Mouse (Mus musculus) heart, adult 2 months (tissue): ENCODE measurements around the gene Fbxo39. TPM values are rescaled to one million over a fixed set of nuclear protein-coding genes. Genes with fewer than 3 reads are reported as not detected.

Experiments
- DNase-seq, 2 experiments: peaks; one replicate each; pipeline ENCODE4 v3.0.0; 2021
- H3K27ac ChIP-seq: fragments of 200-600 bp; 2 replicates; pipeline ENCODE4 v1.8.1; 2022
- H3K27me3 ChIP-seq: fragments of 200-500 bp; 2 replicates; pipeline ENCODE4 v1.6.1; 2012; ENCODE audit warnings: mild to moderate bottlenecking, low read length, inconsistent platforms, mixed read lengths; ENCODE audit not compliant: control insufficient read depth, insufficient read depth
- H3K36me3 ChIP-seq: fragments of 200-500 bp; 2 replicates; pipeline ENCODE4 v1.6.1; 2012; ENCODE audit warnings: low read length, inconsistent platforms; ENCODE audit not compliant: control insufficient read depth, insufficient read depth
- H3K4me1 ChIP-seq: fragments of 200-500 bp; 2 replicates; pipeline ENCODE4 v1.6.1; 2011; ENCODE audit warnings: low read length; ENCODE audit not compliant: control insufficient read depth, insufficient read depth
- H3K4me3 ChIP-seq: fragments of 200-600 bp; 2 replicates; pipeline ENCODE4 v1.8.1; 2022
- H3K79me2 ChIP-seq: fragments of 200-500 bp; replicated peaks from 2 replicates; pipeline ENCODE4 v1.6.1; 2012; ENCODE audit warnings: mild to moderate bottlenecking, inconsistent platforms, low read length, moderate library complexity, mixed read lengths; ENCODE audit not compliant: control insufficient read depth, insufficient read depth
- H3K9ac ChIP-seq: fragments of 200-500 bp; 2 replicates; pipeline ENCODE4 v1.6.1; 2012; ENCODE audit warnings: low read depth, mild to moderate bottlenecking, control low read depth, inconsistent platforms, low read length, mixed read lengths
- CTCF ChIP-seq: fragments of 200-600 bp; IDR thresholded peaks from 2 replicates; pipeline ENCODE4 v1.8.1; 2022; ENCODE audit warnings: antibody characterized with exemption, mild to moderate bottlenecking, moderate library complexity
- EP300 ChIP-seq: fragments of 200-500 bp; IDR thresholded peaks from 2 replicates; pipeline ENCODE4 v1.6.1; 2011; ENCODE audit warnings: low read depth, low read length, control low read depth; ENCODE audit not compliant: insufficient read depth
- POLR2A ChIP-seq: fragments of 200-500 bp; IDR thresholded peaks from 2 replicates; pipeline ENCODE4 v1.6.1; 2011; ENCODE audit warnings: mild to moderate bottlenecking, low read depth, low read length, control low read depth; ENCODE audit not compliant: insufficient read depth
- WGBS: fragments of 180-500 bp; shearing (Covaris S2); methylation state at CpG from one replicate; pipeline ENCODE4 v1.1.7; 2018; 5-methylcytosine and 5-hydroxymethylcytosine counted together
- intact Hi-C: fragments of 180-260 bp; cut with DNase I; formaldehyde crosslinking; loops from one replicate; pipeline ENCODE4 v1.15.1; 2025
- polyA plus RNA-seq: library from polyadenylated mRNA; depleted of rRNA; stranded (reverse); fragments of >200 nt; gene quantifications from 2 replicates; pipeline ENCODE4 v1.2.3, GENCODE M21; 2012
- total RNA-seq, 2 experiments: library from RNA; stranded (reverse); gene quantifications; 2 replicates each; pipeline ENCODE4 v1.2.3; 2021

Gene Fbxo39
- total and polyA plus RNA-seq, 3 experiments: 0.23 TPM; not detected in 2

DNA sequence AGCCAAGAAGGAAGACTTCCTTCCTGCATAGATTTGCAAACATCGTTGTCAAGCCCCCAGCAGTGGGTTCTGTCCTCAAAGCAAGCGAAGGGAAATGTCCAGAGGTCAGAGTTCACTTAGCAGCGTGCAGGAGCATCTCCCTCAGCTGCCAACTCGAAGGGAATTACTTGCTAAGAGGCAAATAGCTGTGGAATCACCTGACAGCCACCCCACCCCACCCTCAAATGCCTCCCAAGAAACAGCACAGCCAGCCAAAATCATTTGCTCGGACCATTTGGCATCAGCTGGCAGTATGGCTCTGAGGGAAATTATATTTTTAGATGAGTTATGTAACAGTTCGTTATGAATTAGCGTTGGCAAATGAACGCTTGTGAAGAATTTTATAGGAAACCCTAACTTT is 34.8 kb downstream of the Fbxo39 start:
- H3K79me2 ChIP-seq: no peaks in the 10 kb centered on the region
- WGBS: 37% methylated on average over 8 of the region's 8 CpGs

DNA sequence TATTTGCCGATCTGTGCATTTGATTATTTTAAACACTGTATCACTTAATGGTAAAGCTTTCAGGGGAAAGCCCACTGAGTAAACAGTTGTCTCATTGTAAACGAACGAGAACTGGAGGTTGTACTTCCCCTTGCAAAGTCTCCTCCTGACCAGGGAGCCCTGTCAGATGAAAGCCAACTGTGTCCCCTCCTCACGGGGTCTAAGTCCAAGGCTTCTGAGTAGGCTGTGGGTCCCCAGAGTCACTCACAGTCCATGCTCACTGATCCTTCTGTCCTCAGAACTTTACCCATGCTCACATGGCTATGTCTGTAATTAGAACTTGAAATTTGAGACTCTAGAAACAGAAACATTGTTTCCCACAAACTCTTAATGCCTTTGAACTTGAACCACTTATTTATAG is 35.4 kb downstream of the Fbxo39 start:
- no peak overlapping the region for H3K9ac ChIP-seq
- H3K36me3 ChIP-seq: no peaks in the 10 kb centered on the region
- H3K27ac ChIP-seq: no peak overlapping the region
- H3K4me3 ChIP-seq: no peak overlapping the region
- H3K79me2 ChIP-seq: no peaks in the 10 kb centered on the region
- no peak for DNase-seq
- no peaks in the 10 kb centered on the region for H3K27me3 ChIP-seq
- 68% methylated on average over 4 of the region's 4 CpGs for WGBS
- TF ChIP-seq POLR2A (no peak), EP300 (no peak), CTCF (no peak)
- H3K4me1 ChIP-seq: peaks cover 3% of the 10 kb centered on the region
- intact Hi-C loops: no loop called here

More for the DNA sequence above, 34.8 kb downstream of the Fbxo39 start:
- peak in 1 of 2 experiments; percentile 28 for DNase-seq
- no peak overlapping the region for H3K9ac ChIP-seq
- H3K4me1 ChIP-seq: peaks cover 3% of the 10 kb centered on the region
- no peaks in the 10 kb centered on the region for H3K36me3 ChIP-seq
- H3K27me3 ChIP-seq: no peaks in the 10 kb centered on the region
- H3K4me3 ChIP-seq: no peak overlapping the region
- TF ChIP-seq EP300 (no peak), CTCF (no peak), POLR2A (no peak)
- intact Hi-C loops: no loop called here
- no peak overlapping the region for H3K27ac ChIP-seq

DNA sequence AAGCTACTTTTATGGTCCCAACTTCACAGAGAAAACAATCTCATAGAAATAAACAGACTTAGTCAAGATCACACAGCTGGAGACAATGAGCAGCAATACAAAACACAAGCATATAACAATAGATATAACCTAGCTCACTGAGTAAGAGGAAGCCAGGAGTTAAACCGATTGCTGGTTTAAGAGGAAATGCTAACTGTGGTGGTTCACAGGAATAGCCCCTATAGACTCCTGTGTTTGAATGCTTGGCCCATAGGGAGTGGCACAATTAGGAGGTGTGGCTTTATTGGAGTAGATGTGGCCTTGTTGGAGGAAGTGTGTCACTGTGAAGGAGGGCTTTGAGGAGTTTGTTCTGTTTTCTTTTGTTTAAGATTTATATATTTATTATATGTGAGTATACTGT is 38.0 kb downstream of the Fbxo39 start:
- no peaks in the 10 kb centered on the region for H3K27me3 ChIP-seq
- H3K36me3 ChIP-seq: no peaks in the 10 kb centered on the region
- WGBS: 44% methylated on average over 1 of the region's 1 CpGs
- H3K79me2 ChIP-seq: no peaks in the 10 kb centered on the region
- TF ChIP-seq CTCF (no peak), POLR2A (no peak), EP300 (no peak)
- H3K4me3 ChIP-seq: no peak overlapping the region
- no peak overlapping the region for H3K9ac ChIP-seq
- intact Hi-C loops: no loop called here
- no peak for DNase-seq
- H3K27ac ChIP-seq: no peak overlapping the region
- H3K4me1 ChIP-seq: peaks cover 5% of the 10 kb centered on the region

DNA sequence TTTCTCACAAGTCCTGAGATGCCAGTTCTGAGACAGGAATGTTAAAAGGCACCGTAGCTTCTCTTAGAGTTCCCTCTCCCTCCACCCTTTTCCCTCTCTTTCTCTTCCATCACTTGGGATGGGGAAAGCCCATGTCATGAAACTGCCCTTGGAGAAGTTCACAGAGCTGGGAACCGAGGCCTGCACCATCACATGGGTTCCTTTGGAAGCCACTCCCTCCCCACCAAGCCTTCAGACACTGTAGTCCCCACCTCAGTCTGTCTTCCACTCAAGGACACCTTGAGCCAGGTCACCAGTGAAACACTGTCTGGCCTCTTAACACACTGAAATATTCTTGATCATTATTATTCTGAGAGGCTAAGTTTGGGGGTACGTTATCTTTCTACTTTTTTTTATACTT is 38.9 kb downstream of the Fbxo39 start:
- TF ChIP-seq CTCF: no peak
- no peak for TF ChIP-seq POLR2A
- no peak for TF ChIP-seq EP300
- intact Hi-C loops: no loop called here
- Histone ChIP-seq H3K27ac (no peak overlapping the region), H3K27me3 (no peaks in the 10 kb centered on the region), H3K4me3 (no peak overlapping the region), H3K79me2 (no peaks in the 10 kb centered on the region), H3K9ac (no peak overlapping the region), H3K4me1 (peaks cover 5% of the 10 kb centered on the region), H3K36me3 (no peaks in the 10 kb centered on the region)
- WGBS: 73% methylated on average over 3 of the region's 3 CpGs
- no peak for DNase-seq

DNA sequence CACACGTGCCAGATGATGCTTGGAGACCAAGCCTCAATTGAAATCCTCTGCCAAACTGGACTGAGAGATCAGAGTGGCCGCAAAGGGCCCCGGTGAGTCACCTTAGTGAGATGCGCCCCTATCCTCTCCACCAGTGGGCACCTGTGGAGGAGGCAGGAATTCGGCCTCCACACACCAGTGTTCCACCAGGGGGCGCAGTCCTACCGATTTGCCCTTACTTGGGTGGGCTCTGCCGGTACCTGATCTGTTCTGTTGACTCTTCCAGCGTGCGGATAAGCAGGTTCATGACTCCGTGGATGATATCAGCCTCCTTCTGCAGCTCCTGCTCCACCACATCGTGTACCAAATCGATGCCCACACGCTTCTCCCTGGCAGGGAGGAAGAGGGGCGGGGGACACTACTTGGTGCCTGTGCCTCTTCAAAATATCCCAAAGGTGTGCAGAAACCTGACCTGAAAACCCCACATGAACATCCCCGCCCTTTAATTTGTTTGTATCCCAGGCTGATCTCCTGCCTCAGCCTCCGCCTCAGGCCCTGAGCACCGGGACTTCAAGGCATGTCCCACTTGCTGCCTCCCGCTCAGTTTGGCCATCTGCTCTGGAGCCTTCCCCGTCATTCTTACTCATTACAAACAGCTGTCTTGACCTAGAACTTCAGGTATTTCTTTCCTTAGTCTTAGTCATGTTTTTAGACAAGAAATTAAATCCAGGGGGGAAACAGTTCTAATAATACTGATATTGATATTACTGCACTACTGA is 40.9 kb downstream of the Fbxo39 start:
- intact Hi-C loops: loop anchor here (1.0 kb wide), 1 partner anchor 74 kb away; no protein-coding TSS in a partner anchor
- TF ChIP-seq CTCF (peak; percentile 98; the same call in 1 of the 2 replicates), POLR2A (no peak), EP300 (0 out of 2 replicates have a peak, but pooled peaks have one; percentile 21)
- no peak overlapping the region for H3K4me3 ChIP-seq
- no peaks in the 10 kb centered on the region for H3K27me3 ChIP-seq
- H3K9ac ChIP-seq: no peak overlapping the region
- no peaks in the 10 kb centered on the region for H3K79me2 ChIP-seq
- peak; percentile 68 to 85 for DNase-seq
- H3K4me1 ChIP-seq: peaks cover 2% of the 10 kb centered on the region
- H3K36me3 ChIP-seq: no peaks in the 10 kb centered on the region
- WGBS: 24% methylated on average over 20 of the region's 20 CpGs
- H3K27ac ChIP-seq: no peak overlapping the region

DNA sequence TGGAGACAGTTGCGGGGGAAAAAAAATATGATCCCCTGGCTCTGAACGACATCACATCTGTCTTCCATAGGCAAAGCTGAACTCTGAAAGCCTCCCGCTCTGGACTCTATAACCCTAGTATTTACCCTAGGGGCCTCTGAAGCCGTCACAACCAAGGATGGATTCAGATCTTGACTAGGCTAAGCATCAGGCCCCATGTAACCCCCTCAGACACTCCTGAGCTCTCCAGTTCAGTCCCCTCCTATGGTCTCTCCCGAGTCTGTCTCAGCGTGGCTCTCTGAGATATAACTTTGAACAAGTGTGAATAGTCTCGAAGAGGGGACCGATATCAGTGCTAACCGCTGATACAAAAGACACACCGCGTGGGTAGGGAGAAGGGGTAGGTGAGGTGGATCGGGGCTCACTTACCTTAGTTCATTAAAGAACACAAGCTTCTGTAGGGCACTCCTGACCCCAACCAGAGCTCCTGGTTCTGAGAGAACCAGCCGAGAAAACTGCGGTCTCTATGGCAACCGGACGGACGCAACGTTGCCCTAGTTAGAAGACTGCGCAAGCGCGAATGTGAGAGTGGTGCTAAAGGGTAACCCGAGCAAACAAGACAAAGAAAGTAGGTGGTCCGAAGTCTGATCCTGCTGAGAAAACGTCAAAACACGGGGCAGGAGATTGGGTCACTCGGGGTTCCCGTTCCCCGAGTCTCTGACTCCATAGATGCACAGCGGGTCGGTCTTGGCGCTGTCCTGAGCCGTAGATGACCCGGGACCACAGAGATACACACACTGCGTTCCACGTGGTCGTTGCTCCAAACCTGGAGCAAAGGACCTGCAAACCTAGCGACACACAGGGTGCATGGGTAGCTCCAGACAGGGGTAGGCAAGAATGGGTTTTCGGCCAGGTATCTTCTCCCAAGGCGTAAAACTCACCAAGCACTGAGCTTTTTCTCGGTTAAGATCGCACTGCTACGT is 47.4 kb downstream of the Fbxo39 start:
- H3K27me3 ChIP-seq: no peaks in the 10 kb centered on the region
- H3K4me3 ChIP-seq: peak overlapping the region; percentile 28
- DNase-seq: peak; percentile 37 to 48
- intact Hi-C loops: no loop called here
- no peaks in the 10 kb centered on the region for H3K79me2 ChIP-seq
- peaks cover 1% of the 10 kb centered on the region; the same call in 1 of the 2 replicates for H3K4me1 ChIP-seq
- no peak overlapping the region for H3K27ac ChIP-seq
- no peak for TF ChIP-seq CTCF
- no peak for TF ChIP-seq EP300
- no peak for TF ChIP-seq POLR2A
- H3K9ac ChIP-seq: peak overlapping the region; percentile 2; the same call in 1 of the 2 replicates
- WGBS: 16% methylated on average over 42 of the region's 42 CpGs
- no peaks in the 10 kb centered on the region for H3K36me3 ChIP-seq
